Mouse (Mus musculus): ENCODE results near the gene Sapcd2. TPM values are rescaled to one million over a fixed set of nuclear protein-coding genes. Genes with fewer than 3 reads are reported as not detected.
A peak's percentile ranks its signal among the peaks of the same experiment; 100 is the strongest.

The Sapcd2 gene
- polyA plus RNA-seq, 1 experiment from 2014 or later: 45.5 TPM

- peak overlapping the region; percentile 61 for H3K4me3 ChIP-seq
- peaks cover 21% of the 10 kb centered on the region for H3K4me1 ChIP-seq
- H3K4me2 ChIP-seq (replicated peaks): peak overlapping the region; percentile 77
- WGBS: 38% methylated on average over 18 of the region's 18 CpGs
- H3K9me3 ChIP-seq: no peaks in the 10 kb centered on the region
- H3K36me3 ChIP-seq: peaks cover 27% of the 10 kb centered on the region
- no peak overlapping the region for H3K27ac ChIP-seq
- no peaks in the 10 kb centered on the region for H3K27me3 ChIP-seq
- peak overlapping the region; percentile 71 for H3K9ac ChIP-seq
- no peak for ATAC-seq (ENCODE audit: low FRiP score, low read depth)
These were observed 16.6 kb upstream of the Sapcd2 start for GRCm38 (mm10) chr2:25355419-25356066.

GRCm38 (mm10) chr2:25356208-25357079 is 15.7 kb upstream of the Sapcd2 start, which contains the start of gene Dpp7:
TSS of gene Dpp7 (minus strand) at chr2:25356359.
- H3K9ac ChIP-seq: peak within 1 kb of the TSS; percentile 71
- 5% methylated on average over 13 of the region's 13 CpGs for WGBS
- no peaks in the 10 kb centered on the region for H3K9me3 ChIP-seq

GRCm38 (mm10) chr2:25359848-25360247 is 12.3 kb upstream of the Sapcd2 start:
- no peak for ATAC-seq (ENCODE audit: low FRiP score, low read depth)
- Histone ChIP-seq H3K4me2 (replicated peaks) (no peak overlapping the region), H3K27me3 (peaks cover 25% of the 10 kb centered on the region), H3K9ac (no peak overlapping the region), H3K27ac (no peak overlapping the region), H3K36me3 (no peaks in the 10 kb centered on the region), H3K4me1 (peaks cover 23% of the 10 kb centered on the region), H3K9me3 (no peaks in the 10 kb centered on the region), H3K4me3 (no peak overlapping the region)
- WGBS: 78% methylated on average over 4 of the region's 4 CpGs

More at GRCm38 (mm10) chr2:25356208-25357079, 15.7 kb upstream of the Sapcd2 start, which contains the start of gene Dpp7:
- no peak within 1 kb of the TSS for H3K27ac ChIP-seq
- peak within 1 kb of the TSS; percentile 77 for H3K4me2 ChIP-seq (replicated peaks)
- H3K4me1 ChIP-seq: peaks cover 21% of the 10 kb centered on the region
- H3K27me3 ChIP-seq: no peaks in the 10 kb centered on the region
- H3K4me3 ChIP-seq: peak within 1 kb of the TSS; percentile 61
- peak; percentile 89 for ATAC-seq (ENCODE audit: low FRiP score, low read depth)
- peaks cover 18% of the 10 kb centered on the region for H3K36me3 ChIP-seq

- Histone ChIP-seq H3K4me3 (no peak overlapping the region), H3K4me1 (peaks cover 8% of the 10 kb centered on the region), H3K36me3 (no peaks in the 10 kb centered on the region), H3K4me2 (replicated peaks) (no peak overlapping the region), H3K27ac (no peak overlapping the region), H3K9me3 (no peaks in the 10 kb centered on the region), H3K27me3 (peaks cover 51% of the 10 kb centered on the region), H3K9ac (0 out of 2 replicates have a peak overlapping the region, but pooled peaks have one; percentile 31)
- WGBS: 53% methylated on average over 13 of the region's 13 CpGs
- no peak for ATAC-seq (ENCODE audit: low FRiP score, low read depth)
These were observed 8.5 kb upstream of the Sapcd2 start for GRCm38 (mm10) chr2:25363478-25364178.

GRCm38 (mm10) chr2:25364313-25364712 is 7.8 kb upstream of the Sapcd2 start:
- no peak; the same call in 1 of the 2 replicates for ATAC-seq (ENCODE audit: low FRiP score, low read depth)
- H3K4me3 ChIP-seq: peak overlapping the region; percentile 67
- no peaks in the 10 kb centered on the region for H3K36me3 ChIP-seq
- H3K9me3 ChIP-seq: no peaks in the 10 kb centered on the region
- H3K4me2 ChIP-seq (replicated peaks): peak overlapping the region; percentile 99
- H3K27ac ChIP-seq: no peak overlapping the region
- WGBS: 82% methylated on average over 4 of the region's 4 CpGs
- H3K27me3 ChIP-seq: peaks cover 51% of the 10 kb centered on the region
- peaks cover 8% of the 10 kb centered on the region for H3K4me1 ChIP-seq
- no peak overlapping the region; the same call in 1 of the 2 replicates for H3K9ac ChIP-seq

GRCm38 (mm10) chr2:25364761-25365090 is 7.4 kb upstream of the Sapcd2 start:
- Histone ChIP-seq H3K9ac (peak overlapping the region; percentile 78), H3K4me3 (peak overlapping the region; percentile 67), H3K4me2 (replicated peaks) (peak overlapping the region; percentile 99), H3K27me3 (peaks cover 51% of the 10 kb centered on the region), H3K27ac (no peak overlapping the region), H3K9me3 (no peaks in the 10 kb centered on the region), H3K36me3 (no peaks in the 10 kb centered on the region), H3K4me1 (peaks cover 8% of the 10 kb centered on the region)
- 30% methylated on average over 9 of the region's 9 CpGs for WGBS
- no peak for ATAC-seq (ENCODE audit: low FRiP score, low read depth)

- H3K27ac ChIP-seq: no peak within 1 kb of the TSS
These were observed 6.9 kb upstream of the Sapcd2 start, which contains the start of gene Uap1l1 for GRCm38 (mm10) chr2:25365091-25365761. TSS of gene Uap1l1 (minus strand) at chr2:25365682.

GRCm38 (mm10) chr2:25369996-25370395 is 2.1 kb upstream of the Sapcd2 start:
- 85% methylated on average over 3 of the region's 3 CpGs for WGBS
- Histone ChIP-seq H3K9ac (no peak overlapping the region), H3K27ac (no peak overlapping the region), H3K9me3 (no peaks in the 10 kb centered on the region), H3K4me3 (no peak overlapping the region), H3K4me1 (peaks cover 33% of the 10 kb centered on the region), H3K4me2 (replicated peaks) (no peak overlapping the region), H3K27me3 (peaks cover 25% of the 10 kb centered on the region), H3K36me3 (peaks cover 4% of the 10 kb centered on the region; the same call in 1 of the 2 replicates)
- ATAC-seq (ENCODE audit: low FRiP score, low read depth): no peak

More at GRCm38 (mm10) chr2:25365091-25365761, 6.9 kb upstream of the Sapcd2 start, which contains the start of gene Uap1l1:
- peaks cover 51% of the 10 kb centered on the region for H3K27me3 ChIP-seq
- H3K36me3 ChIP-seq: no peaks in the 10 kb centered on the region
- peak; percentile 69 for ATAC-seq (ENCODE audit: low FRiP score, low read depth)
- H3K4me1 ChIP-seq: peaks cover 8% of the 10 kb centered on the region
- H3K9me3 ChIP-seq: no peaks in the 10 kb centered on the region
- peak within 1 kb of the TSS; percentile 78 for H3K9ac ChIP-seq
- peak within 1 kb of the TSS; percentile 67 for H3K4me3 ChIP-seq
- under 1% methylated on average over 54 of the region's 54 CpGs for WGBS
- peak within 1 kb of the TSS; percentile 99 for H3K4me2 ChIP-seq (replicated peaks)

GRCm38 (mm10) chr2:25372644-25373391 is 697 bp downstream of the Sapcd2 start:
- Histone ChIP-seq H3K9me3 (no peaks in the 10 kb centered on the region), H3K9ac (peak overlapping the region; percentile 75), H3K4me3 (peak overlapping the region; percentile 79), H3K4me2 (replicated peaks) (peak overlapping the region; percentile 98), H3K4me1 (peaks cover 28% of the 10 kb centered on the region), H3K36me3 (peaks cover 28% of the 10 kb centered on the region), H3K27ac (no peak overlapping the region), H3K27me3 (peaks cover 4% of the 10 kb centered on the region; the same call in 1 of the 2 replicates)
- no peak for ATAC-seq (ENCODE audit: low FRiP score, low read depth)
- WGBS: 3% methylated on average over 42 of the region's 42 CpGs

- Histone ChIP-seq H3K4me2 (replicated peaks) (peak overlapping the region; percentile 98), H3K36me3 (peaks cover 34% of the 10 kb centered on the region), H3K4me1 (peaks cover 28% of the 10 kb centered on the region), H3K27ac (no peak overlapping the region), H3K9ac (peak overlapping the region; percentile 75), H3K4me3 (peak overlapping the region; percentile 79), H3K27me3 (peaks cover under 1% of the 10 kb centered on the region; the same call in 1 of the 2 replicates), H3K9me3 (no peaks in the 10 kb centered on the region)
- ATAC-seq (ENCODE audit: low FRiP score, low read depth): no peak
- 38% methylated on average over 2 of the region's 2 CpGs for WGBS
These were observed 1.3 kb downstream of the Sapcd2 start for GRCm38 (mm10) chr2:25373431-25373830.

GRCm38 (mm10) chr2:25376589-25376988 is 4.5 kb downstream of the Sapcd2 start:
- H3K4me2 ChIP-seq (replicated peaks): no peak overlapping the region
- no peak overlapping the region for H3K27ac ChIP-seq
- H3K36me3 ChIP-seq: peaks cover 39% of the 10 kb centered on the region
- 63% methylated on average over 4 of the region's 4 CpGs for WGBS
- H3K4me1 ChIP-seq: peaks cover 23% of the 10 kb centered on the region
- no peak overlapping the region; the same call in 1 of the 2 replicates for H3K9ac ChIP-seq
- no peak overlapping the region for H3K4me3 ChIP-seq
- no peaks in the 10 kb centered on the region for H3K27me3 ChIP-seq
- ATAC-seq (ENCODE audit: low FRiP score, low read depth): no peak
- H3K9me3 ChIP-seq: no peaks in the 10 kb centered on the region
